Mouse (Mus musculus) kidney, adult 18-20 months (tissue): ENCODE measurements around the gene Pxmp2.

Experiments
- DNase-seq: peaks from one replicate; pipeline ENCODE4 v3.0.0; 2021

Pxmp2 gene

DNA sequence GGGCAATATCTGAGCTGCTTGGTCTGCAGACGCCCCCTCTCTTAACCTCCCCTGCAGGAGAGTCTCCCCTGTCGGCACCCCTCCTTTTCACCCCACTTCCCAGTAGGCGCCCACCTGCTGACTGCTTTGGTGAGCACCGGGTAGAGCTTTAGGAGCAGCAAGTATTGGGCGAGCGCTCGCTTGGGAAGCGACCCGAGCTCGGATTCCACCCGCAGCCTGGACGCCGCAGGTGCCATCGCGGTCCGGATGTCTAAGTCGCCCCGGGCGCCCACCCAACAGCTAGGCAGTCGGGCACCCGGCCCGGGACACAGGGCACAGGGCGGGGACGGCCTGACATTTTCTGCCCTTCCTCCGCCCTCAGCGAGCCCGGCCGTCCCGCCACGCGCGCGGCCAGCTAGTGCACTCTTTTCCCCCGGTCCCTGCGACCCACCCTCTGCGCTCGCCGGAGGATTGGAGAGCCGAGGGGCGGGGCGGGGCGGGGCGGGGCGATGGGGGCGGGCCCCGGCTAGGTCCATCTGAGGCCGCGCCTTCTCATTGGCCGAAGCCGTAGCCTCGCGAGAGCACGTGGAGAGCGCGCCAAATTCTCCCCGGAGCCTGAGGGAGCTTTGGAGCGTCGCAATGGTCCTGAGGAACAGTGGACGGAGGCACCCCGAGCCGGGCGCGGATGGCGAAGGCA, at the start of gene Pxmp2, which contains the start of gene Pole:
Pxmp2 (minus strand) TSS at position 417 of the 676 bp plus-strand sequence.
Pole (plus strand) TSS at position 537 of the 676 bp plus-strand sequence.
- peak; percentile 91 for DNase-seq

DNA sequence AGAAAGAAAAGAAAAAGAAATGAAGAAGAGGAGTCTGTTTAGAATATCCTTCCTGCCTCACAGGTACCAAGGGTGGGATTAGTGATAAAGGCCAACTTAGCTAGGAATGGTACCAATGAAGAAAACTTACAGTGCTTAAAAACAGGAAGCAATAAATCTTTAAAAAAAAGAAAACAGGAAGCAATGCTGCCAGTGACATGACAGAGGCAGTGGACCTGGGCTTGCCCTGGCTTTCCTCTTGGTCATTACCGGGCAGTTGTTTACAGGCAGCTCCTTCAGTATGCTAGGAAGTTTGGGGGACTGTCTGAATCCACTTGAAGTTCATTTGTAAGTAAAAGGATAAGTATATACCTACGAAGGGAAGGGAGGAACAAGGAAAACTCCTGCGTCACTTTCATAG, 44.5 kb upstream of the Pxmp2 start:
- no peak for DNase-seq

DNA sequence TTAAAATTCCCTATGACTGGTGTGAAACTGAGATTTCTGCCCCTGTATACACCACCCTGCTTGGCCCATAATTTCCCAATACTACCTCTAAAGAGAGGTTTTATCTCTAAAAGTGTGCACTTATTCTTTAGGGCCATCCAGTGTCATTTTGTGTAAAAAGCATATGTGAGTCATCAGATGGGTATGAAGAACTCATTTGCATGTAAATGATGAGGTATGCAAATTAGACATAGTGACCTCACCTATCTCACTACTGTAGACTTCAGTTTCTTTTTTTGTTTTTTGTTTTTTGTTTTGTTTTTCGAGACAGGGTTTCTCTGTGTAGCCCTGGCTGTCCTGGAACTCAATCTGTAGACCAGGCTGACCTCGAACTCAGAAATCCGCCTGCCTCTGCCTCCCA, 27.1 kb upstream of the Pxmp2 start:
- no peak for DNase-seq

DNA sequence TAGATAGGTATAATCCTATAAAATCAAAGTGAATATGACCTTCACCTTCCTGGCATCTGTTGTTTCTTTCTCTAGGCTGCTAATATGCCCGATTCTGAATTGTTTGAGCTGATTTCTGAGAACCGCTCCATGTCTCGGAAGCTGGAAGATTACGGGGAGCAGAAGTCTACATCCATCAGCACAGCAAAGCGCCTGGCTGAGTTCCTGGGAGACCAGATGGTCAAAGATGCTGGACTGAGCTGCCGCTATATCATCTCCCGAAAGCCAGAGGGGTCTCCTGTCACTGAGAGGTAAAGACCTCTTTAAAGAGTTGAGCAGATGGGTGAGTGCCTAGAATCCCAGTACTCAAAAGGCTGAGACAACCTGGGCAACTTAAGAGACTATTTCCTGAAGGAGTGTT, 22.9 kb upstream of the Pxmp2 start:
- DNase-seq: no peak

DNA sequence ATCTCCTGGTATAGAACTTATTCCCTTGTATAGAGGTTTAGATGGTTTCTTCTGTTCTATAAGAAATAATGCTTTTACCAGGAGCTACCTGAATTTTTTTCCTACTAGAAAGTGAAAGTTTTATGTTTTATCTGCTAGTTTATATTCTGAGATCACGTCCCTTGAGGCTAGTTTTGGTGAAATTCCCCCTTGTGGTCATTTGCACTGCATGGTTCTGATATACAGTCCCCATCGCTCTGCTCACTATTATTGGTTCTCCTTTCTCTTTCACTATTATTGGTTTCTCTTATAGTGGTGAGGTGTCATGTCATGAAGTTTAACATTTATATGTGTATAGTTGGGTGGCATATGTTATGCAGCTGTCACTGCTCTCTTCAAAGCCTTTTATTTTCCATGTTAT, 14.6 kb upstream of the Pxmp2 start:
- DNase-seq: no peak

DNA sequence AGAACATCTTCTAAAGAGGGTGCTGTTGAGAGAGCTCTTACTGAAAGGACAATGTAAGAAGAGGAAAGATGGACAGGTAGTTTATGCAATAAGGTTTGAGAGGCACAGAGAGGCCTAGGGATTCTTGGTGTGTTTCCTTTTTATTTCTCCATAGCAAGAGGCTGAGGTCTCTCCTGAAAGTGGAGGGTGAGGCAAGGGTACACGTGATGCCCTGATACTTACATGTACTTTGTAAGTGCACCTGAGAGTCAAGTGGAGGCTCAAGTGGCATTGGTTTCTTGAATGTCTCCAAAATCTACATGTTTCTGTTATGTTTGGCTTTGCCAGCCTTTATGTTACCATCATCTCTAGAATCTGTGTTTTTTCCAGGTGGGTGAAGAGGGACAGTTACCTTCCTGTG, 10.7 kb upstream of the Pxmp2 start:
- DNase-seq: no peak

DNA sequence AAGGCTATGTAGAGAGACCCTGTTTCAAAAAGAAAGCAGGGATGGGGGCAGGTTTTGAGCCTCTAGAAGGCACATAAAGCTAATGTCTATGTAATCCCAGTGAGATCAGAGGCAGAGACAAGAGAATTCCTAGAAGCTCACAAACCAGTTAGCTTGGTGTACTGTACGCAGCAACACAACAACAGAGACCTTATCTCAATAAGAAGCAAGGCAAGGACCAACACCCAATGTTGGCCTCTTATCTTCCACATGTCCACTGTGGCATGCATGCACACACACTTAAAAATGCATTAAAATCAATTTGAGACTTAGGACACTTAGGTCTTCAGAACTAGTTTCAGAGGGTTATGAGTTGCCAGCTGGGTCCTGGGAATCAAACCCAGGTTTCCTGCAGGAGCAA, 5.7 kb upstream of the Pxmp2 start:
- no peak for DNase-seq

DNA sequence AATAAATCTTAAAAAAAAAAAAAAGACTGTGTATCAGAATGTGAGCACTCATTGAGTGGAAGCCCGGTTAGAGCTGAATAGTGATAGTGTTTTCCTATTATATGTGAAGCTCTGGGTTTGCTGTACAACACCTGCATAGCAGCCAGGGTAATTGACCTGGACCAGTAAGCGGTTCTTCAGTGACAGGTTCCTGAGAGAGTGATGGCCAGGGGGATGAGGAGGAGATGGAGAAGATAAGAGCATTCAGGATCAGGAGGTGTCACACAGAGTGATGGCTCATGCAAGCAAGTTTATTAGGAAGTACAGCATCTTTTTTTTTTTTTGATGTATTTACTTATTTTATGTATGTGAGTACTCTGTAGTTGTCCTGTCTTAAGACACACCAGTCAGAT, 1.1 kb upstream of the Pxmp2 start:
- DNase-seq: no peak

DNA sequence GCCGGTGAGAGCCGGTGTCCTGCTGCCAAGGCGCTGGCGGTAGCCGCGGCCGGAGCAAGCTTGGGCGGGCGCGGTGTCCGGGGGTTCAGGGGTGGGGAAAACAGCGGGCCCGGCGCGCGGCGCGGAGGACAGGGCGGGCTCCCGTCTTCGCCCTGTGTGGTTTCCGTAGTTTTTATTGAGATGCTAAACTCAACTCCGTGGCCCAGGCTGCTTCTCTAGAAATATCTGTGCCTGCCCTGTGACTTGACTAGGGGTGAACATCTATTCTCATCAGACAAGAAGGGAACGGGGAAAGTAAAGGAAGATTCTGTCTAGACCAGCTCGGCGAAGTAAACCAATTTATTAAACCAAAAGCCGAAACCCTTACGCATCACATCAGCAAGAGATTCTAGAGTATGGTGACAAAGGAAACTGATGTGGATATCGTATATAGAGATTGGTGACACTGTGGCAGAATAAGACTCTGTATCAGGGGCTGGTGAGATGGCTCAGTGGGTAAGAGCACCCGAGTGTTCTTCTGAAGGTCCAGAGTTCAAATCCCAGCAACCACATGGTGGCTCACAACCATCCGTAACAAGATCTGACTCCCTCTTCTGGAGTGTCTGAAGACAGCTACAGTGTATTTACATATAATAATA, 579 bp upstream of the Pxmp2 start:
- no peak for DNase-seq

DNA sequence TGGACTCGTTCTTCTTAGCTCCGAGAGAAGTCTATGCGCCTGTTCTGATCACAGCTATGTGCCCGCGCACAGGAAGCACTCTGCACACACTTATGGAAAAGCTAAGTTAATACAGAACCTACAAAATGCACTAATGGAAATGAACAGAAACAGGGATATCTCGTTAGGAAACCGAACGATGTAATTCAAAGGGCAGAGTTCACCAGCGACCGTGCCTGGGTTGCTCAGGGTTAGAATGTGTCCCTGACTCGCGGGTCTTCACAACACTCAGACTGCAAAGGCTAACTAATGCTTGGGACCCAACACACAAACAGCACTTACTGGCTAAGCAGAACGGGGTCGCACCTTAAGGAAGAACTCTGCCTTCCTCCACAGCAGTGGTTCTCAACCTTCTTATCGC, 830 bp downstream of the Pxmp2 start:
- DNase-seq: peak; percentile 53

DNA sequence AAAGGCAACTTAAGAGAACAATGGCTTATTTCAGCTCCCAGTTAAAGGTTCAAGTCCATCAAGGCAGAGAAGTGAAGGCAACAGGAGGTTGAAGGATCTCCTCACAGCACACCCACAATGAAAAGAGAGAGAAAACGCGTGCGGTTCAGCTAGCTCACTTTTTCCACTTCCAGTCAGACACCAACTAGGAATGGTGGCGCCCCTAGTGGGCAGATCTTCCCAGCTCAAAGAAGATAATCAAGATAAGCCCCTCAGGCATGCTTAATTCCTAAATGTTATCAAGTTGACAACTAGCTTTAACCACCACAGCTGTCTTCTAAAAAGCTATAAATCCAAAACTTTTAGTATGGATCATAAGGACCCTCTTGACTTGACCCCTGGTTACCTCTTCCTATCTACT, 1.4 kb downstream of the Pxmp2 start:
- peak; percentile 69 for DNase-seq

DNA sequence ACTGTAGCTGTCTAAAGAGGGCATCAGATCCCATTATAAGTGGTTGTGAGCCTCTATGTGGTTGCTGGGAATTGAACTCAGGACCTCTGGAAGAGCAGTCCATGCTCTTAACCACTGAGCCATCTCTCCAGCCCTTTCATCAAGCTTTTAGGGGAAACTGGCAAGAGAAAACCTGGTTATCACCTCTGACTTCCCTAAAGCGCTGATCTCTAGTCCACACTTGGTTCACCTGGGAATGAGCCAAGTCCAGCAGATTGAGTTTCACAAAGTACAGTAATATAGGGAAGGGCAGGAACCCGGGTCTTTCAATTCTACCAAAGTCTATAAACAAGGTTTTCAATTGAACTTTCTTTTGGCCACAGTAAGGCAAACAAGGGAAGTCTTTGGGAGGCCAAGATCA, 4.0 kb downstream of the Pxmp2 start:
- DNase-seq: no peak

DNA sequence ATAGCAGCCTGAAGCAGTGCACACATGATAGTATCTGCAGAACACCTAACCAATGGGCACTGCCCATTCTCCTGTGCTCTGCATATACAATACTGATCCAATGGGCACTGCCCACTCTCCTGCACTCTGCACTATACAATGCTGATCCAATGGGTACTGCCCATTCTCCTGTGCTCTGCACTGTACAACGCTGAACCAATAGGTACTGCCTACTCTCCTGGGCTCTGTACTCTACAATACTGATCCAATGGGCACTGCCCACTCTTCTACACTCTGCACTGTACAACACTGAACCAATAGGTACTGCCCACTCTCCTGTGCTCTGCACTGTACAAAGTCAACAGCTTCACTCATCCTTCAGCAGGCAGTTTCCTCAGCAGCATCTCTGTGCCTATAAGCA, 9.1 kb downstream of the Pxmp2 start:
- DNase-seq: no peak

DNA sequence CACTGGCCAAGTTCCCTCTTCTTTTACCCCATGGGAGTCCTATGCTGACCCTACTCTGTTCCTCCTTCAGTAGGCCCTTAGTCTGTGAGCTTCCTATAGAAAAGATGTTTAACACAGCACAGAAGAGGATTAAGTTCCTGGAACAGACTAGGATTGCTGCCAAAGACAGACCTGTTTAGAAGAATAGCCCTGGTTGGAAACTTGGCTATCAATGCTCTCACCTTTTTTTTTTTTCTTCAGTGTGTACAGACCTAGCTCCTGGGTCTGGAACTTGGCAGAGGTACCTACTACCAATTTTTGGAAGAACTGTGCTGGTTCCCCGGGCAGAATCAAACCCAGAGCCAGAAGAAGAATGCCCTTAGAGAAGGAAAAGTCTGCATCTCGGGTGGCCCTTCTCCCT, 9.6 kb downstream of the Pxmp2 start:
- DNase-seq: no peak

DNA sequence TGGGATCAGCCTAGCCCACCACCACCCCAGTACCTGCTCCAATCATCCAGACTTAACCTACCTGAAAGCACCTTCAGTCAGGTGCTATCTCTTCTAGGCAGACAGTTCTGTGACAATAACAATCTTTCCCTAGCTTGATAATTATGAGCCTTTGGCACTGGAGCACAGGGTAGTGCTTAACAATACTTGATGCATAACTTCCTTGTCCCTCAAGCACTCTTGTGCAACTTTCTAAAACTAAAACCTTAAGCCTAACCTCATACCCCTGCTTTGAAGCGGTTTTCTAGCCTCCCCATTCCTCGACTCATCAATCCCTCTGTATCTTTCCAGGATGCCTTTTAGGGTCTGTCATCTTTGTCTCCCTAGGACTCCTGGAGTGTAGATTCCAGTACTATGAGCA, 11.1 kb downstream of the Pxmp2 start:
- DNase-seq: no peak

DNA sequence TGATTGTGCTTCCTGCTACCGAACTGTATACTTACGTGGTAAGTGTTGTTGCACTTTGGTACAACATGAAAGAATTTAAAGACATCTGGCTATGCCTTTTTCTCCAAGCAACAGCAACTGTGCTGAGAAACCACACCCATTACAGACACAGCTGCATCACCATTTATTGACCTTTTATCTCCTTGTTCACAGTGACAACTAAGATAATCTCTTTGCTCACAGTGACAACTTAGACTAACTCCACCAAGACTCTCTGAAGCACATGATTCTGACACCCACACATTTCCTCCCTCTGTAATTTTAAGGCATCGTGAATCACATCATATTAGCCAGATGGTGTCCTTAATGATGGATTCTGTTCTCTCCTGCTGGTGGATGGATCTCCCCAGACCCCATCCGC, 11.8 kb downstream of the Pxmp2 start:
- DNase-seq: no peak

DNA sequence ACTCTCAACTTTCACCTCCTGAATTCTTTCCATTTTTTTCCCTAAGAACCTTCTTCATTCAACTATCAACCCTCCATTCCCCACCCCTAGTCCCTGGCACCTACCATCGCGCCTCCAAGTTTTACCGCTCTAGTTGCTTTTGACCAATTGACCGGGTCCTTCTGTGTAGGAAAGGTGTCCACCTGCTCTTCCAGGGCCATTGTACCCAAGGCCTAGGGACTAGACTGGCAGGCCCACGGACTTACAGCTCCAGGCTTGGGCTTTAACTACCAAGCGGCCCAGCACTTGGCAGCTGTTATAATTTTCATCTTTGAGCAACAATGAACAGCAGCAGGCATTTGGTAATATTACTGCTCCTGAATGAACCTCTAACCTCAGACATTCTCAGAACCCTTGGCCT, 15.7 kb downstream of the Pxmp2 start:
- DNase-seq: no peak

DNA sequence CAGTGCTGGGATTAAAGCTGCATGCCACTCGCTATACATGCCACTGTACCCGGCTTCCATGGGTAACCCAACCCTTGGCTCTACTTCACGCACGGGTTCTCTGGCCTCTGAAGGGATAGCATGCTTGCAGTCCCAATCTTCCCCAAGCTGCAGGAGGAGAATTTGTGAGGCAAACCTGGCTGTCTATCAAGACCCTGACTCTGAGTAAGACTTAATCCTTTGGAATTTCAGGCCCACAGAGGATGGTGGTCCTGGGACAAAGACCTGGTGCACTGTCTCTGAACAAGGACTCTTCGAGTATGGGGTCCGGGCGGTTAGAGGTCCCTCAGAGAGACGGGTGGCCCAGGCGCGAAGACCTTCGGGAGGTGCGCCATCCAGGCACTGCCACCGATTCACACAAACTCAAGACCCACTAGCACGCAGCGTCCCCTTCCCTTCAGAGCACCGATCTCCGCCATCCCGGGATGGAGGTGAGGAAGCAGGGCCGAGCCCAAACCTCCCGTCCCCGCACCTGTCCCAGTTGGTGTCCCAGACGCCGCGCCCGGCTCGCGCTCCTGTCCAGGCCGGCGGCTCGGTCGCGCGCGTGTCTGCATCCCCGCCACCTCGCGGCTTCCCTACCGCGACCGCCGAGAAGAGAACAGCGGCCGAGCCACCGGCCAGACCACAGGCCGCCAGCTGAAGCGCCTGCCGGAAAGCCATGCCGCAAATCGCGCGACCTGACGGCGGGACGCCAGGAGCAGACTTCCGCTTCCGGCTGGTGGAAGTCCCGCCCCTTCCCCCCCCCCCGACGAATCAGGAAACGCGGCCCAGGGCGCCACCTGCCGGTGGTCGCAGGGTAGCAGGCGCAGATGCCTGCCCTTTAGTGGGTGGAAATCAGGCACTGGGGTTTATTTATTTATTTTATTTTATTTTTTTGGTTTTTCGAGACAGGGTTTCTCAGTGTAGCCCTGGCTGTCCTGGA, 16.6 kb downstream of the Pxmp2 start, which contains the start of gene Pgam5:
Pgam5 (minus strand) TSS at position 773 of the 961 bp plus-strand sequence.
- DNase-seq: peak; percentile 90

DNA sequence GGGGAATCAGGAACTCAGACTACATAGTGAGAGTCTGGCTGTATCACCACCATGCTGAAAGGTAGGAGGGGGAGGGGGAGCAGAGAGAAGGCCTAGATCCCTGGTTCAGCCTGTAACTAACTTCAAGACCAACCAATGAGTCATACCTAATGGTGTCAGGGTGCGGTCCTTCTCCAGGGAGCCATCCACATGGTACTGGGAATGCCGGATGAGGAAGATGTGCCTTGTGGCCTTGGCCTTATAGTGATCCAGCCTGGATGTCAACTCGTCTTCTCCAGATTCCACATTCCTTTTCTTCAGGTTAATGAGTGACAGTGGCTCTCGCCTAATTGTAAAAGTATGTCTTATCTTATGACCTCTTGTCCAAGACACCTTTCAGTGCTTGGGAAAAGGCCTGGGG, 19.0 kb downstream of the Pxmp2 start:
- no peak for DNase-seq

DNA sequence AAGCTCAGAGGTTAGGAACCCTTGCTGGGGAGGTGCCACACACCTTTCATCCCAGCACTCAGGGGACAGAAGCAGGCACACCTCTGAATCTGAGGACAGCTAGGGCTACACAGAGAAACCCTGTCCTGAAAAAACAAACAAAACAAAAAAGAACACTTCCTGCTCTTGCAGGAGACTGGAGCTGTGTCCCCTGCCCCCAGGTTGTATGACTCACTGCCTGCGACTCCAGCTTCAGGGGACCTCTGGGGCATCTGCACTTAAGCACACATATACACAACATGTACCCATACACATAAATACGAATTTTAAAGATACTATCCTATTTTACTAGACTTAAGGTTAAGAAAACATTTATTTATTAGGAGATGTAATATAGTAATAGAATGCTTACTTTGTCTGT, 41.9 kb downstream of the Pxmp2 start:
- no peak for DNase-seq

DNA sequence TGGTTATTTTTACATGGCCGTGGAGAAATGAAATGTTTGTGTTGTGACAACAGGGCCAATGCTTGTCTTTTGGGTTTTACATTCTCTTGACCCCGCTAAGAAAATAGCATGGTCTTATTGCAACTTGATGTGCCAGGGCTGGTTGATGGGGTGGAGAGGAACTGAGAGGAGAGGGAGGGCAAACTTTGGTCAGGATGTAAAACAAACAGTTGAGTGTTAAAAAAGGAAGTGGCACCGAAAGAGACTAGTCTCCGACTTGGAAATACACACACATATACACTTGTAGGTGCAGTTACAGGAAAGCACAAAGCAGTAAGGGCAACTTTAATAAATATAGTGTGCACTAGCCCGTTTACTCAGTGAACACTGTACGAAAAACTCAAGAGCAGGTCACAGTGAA, 53.6 kb downstream of the Pxmp2 start:
- DNase-seq: no peak

DNA sequence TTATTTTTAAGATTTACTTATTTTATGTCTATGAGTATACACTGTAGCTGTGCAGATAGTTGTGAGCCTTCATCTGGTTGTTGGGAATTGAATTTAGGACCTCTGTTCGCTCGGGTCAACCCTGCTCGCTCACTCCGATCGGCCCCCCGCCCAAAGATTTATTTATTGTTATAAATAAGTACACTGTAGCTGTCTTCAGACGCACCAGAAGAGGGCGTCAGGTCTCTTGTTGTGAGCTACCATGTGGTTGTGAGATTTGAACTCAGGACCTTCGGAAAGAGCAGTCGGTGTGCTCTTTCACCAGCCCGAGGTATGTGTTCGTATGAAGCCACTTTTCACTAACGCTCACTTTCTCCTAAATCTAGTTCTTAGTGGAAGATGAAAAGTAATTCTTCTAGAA, 54.3 kb downstream of the Pxmp2 start:
- DNase-seq: no peak

DNA sequence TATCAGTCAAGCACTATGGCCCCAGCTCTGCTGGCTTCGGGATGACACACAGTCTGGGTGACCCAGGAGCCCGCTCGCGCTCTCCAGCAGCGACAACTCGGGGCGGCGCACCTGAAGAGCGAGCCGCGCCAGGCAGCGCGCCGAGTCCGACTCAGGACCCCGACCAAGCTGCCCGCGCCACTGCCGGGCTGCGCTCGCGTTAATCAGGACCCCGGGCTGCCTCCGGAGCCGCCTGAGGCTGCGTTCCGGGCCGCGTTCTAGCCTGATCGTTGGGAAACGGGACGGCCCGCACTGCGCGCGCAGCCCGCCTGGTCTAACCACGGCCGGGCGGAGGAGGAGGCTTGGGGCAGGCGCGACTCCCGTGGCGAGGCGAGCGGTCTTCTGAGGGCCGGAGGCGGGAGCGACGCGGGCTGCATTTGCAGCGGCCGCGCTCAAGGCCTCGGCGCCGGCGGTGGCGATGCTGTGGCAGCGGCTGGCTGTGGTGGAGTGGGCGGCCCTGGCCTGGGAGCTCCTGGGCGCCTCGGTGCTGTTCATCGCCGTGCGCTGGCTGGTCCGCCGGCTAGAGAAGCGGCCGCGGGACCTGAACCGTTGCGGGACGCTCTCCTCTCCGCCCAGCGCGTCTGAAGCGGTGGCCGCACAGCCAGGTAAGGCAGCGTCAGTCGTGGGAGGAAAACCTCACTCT, 55.1 kb downstream of the Pxmp2 start, which contains the start of gene Ankle2:
Ankle2 (plus strand) TSS at position 225 of the 682 bp plus-strand sequence.
- peak; percentile 94 for DNase-seq
